16 mouse cellular contexts compared by ENCODE assay signal in genomic region chr11:62424525-62424924, GRCm38 (mm10). TPM values are rescaled to one million over a fixed set of nuclear protein-coding genes. Genes with fewer than 3 reads are reported as not detected.
A peak's percentile ranks its signal among the peaks of the same experiment; 100 is the strongest.
DNase-seq lines count a peak whose midpoint lies in the region; ATAC-seq and TF ChIP-seq lines count a peak whose summit lies in the region.
"Had no signal": no experiment of that assay in that cellular context is flagged by ENCODE, and none has a peak within 500 bp of the region (broad histone marks: within the 10 kb centered on the region; RNA-seq: fewer than 3 reads in every experiment).

No protein-coding gene starts in this region.

- no peak for ATAC-seq in lung, postnatal 0 days

- H3K4me3 ChIP-seq in kidney, adult 2 months (ENCODE audit: insufficient read depth, low read depth, low read length) = no peak overlapping the region
- no peak overlapping the region for H3K4me3 ChIP-seq in lung, postnatal 0 days (ENCODE audit: low read depth, low read length)
- H3K4me3 ChIP-seq in lung, adult 2 months (replicated peaks; ENCODE audit: extremely low read depth, low read depth, low read length) = no peak overlapping the region
- H3K4me3 ChIP-seq: embryonic facial prominence, embryonic 12.5 days; heart, embryonic 15.5 days; hindbrain, embryonic 15.5 days; midbrain, embryonic 12.5 days; neural tube, embryonic 12.5 days had no signal

- no peak overlapping the region for H3K4me2 ChIP-seq in lung, postnatal 0 days (replicated peaks; ENCODE audit: low read depth, low read length)
- H3K4me2 ChIP-seq: embryonic facial prominence, embryonic 12.5 days; heart, embryonic 15.5 days; hindbrain, embryonic 15.5 days; midbrain, embryonic 12.5 days; neural tube, embryonic 12.5 days had no signal

- no peaks in the 10 kb centered on the region for H3K9me3 ChIP-seq in lung, postnatal 0 days (ENCODE audit: low read length)
- H3K9me3 ChIP-seq: embryonic facial prominence, embryonic 12.5 days; heart, embryonic 15.5 days; hindbrain, embryonic 15.5 days; midbrain, embryonic 12.5 days; neural tube, embryonic 12.5 days had no signal

- no peaks in the 10 kb centered on the region for H3K27me3 ChIP-seq in kidney, adult 2 months (replicated peaks; ENCODE audit: control insufficient read depth, insufficient read depth, low read length)
- no peaks in the 10 kb centered on the region for H3K27me3 ChIP-seq in lung, postnatal 0 days (replicated peaks; ENCODE audit: insufficient read depth, low read length)
- H3K27me3 ChIP-seq: embryonic facial prominence, embryonic 12.5 days; heart, embryonic 15.5 days; hindbrain, embryonic 15.5 days; midbrain, embryonic 12.5 days; neural tube, embryonic 12.5 days had no signal

- 29% methylated on average over 2 of the region's 2 CpGs for WGBS in kidney, adult 2 months
- 71% methylated on average over 2 of the region's 2 CpGs for WGBS in lung, postnatal 0 days
- 58% methylated on average over 2 of the region's 2 CpGs for WGBS in lung, adult 2 months

- no peak overlapping the region for H3K27ac ChIP-seq in kidney, adult 2 months (ENCODE audit: insufficient read depth, low read depth, low read length)
- no peak overlapping the region for H3K27ac ChIP-seq in lung, postnatal 0 days (ENCODE audit: low read length)
- H3K27ac ChIP-seq: embryonic facial prominence, embryonic 12.5 days; heart, embryonic 15.5 days; hindbrain, embryonic 15.5 days; midbrain, embryonic 12.5 days; neural tube, embryonic 12.5 days had no signal

- H3K36me3 ChIP-seq in kidney, adult 2 months (ENCODE audit: control insufficient read depth, insufficient read depth, low read length) = peaks cover 3% of the 10 kb centered on the region
- 0 out of 2 replicates have a peak, but pooled peaks cover 8% of the 10 kb centered on the region for H3K36me3 ChIP-seq in lung, postnatal 0 days (ENCODE audit: insufficient read depth, low read length)

- no peak overlapping the region for H3K9ac ChIP-seq in lung, postnatal 0 days (replicated peaks; ENCODE audit: low read depth)
- H3K9ac ChIP-seq: embryonic facial prominence, embryonic 12.5 days; heart, embryonic 15.5 days; hindbrain, embryonic 15.5 days; midbrain, embryonic 12.5 days; neural tube, embryonic 12.5 days had no signal

- no peak for TF ChIP-seq POLR2A in kidney, adult 2 months (IDR thresholded peaks at IDR 0.05; ENCODE audit: low read depth, low read length)
- TF ChIP-seq POLR2A in lung, adult 2 months (IDR thresholded peaks at IDR 0.05; ENCODE audit: borderline replicate concordance, extremely low read depth, low read depth, low read length) = no peak

- TF ChIP-seq EP300 in lung, postnatal 0 days (IDR thresholded peaks at IDR 0.05) = no peak

- 0 out of 2 replicates have a peak, but pooled peaks have one; percentile 12 for TF ChIP-seq CTCF in kidney, adult 2 months (conservative IDR thresholded peaks at IDR 0.05; ENCODE audit: insufficient read depth, insufficient read length, low read depth, low read length)
- peak; percentile 48 for TF ChIP-seq CTCF in lung, postnatal 0 days (IDR thresholded peaks at IDR 0.05)
- TF ChIP-seq CTCF in lung, adult 2 months (IDR thresholded peaks at IDR 0.05; ENCODE audit: insufficient read depth, low read length) = no peak

- H3K4me1 ChIP-seq in kidney, adult 2 months (ENCODE audit: control insufficient read depth, insufficient read depth, low read length) = no peaks in the 10 kb centered on the region
- H3K4me1 ChIP-seq in lung, postnatal 0 days (ENCODE audit: insufficient read depth, low read depth, low read length) = no peaks in the 10 kb centered on the region
- H3K4me1 ChIP-seq in lung, adult 2 months (ENCODE audit: control insufficient read depth, insufficient read depth, low read length) = no peaks in the 10 kb centered on the region; the same call in 1 of the 2 replicates
- H3K4me1 ChIP-seq: embryonic facial prominence, embryonic 12.5 days; heart, embryonic 15.5 days; hindbrain, embryonic 15.5 days; midbrain, embryonic 12.5 days; neural tube, embryonic 12.5 days had no signal

- DNase-seq in kidney, adult 2 months = peak; percentile 56
- DNase-seq in kidney, postnatal 4 days = no peak
- no peak for DNase-seq in lung, postnatal 0 days (ENCODE audit: low spot score)
- no peak for DNase-seq in lung, adult 2 months
- peak; percentile 89 for DNase-seq in R1 (ENCODE audit: low read depth, low spot score)
- DNase-seq in lung, postnatal 36 days = peak; percentile 58
- no peak for DNase-seq in adrenal gland, adult 8-10 months
- DNase-seq: cerebellum, postnatal 25 days; gastrocnemius, postnatal 14 days; right cerebral cortex, adult 18-20 months; thymus, adult 18-20 months had no signal

RNA-seq across cellular contexts. Expression of gene Pigl, which starts 33.7 kb away (rescaled TPM):
- polyA plus RNA-seq in kidney, adult 2 months (2012; rRNA removed) = 7.1 and 8.7 TPM in 2 replicates
- 4.8 and 5.0 TPM in 2 replicates for polyA plus RNA-seq in lung, postnatal 0 days (2015; fragmentation: Nextera tagmentation; extraction: Ambion mirVana)
- polyA plus RNA-seq in lung, adult 2 months (2012; rRNA removed) = 4.5 and 5.3 TPM in 2 replicates
- total RNA-seq in adrenal gland, adult 8-10 months (2022) = 10 to 100 TPM; 10.2 to 10.9 (median 10.7) TPM

RNA-seq across cellular contexts. Expression of gene Ncor1, which starts 33.8 kb away (rescaled TPM):
- 110 and 127 TPM in 2 replicates for polyA plus RNA-seq in kidney, adult 2 months (2012; rRNA removed)
- 103 and 128 TPM in 2 replicates for polyA plus RNA-seq in lung, postnatal 0 days (2015; fragmentation: Nextera tagmentation; extraction: Ambion mirVana)
- 80.7 and 92.5 TPM in 2 replicates for polyA plus RNA-seq in lung, adult 2 months (2012; rRNA removed)
- total RNA-seq in adrenal gland, adult 8-10 months (2022) = 100 to 1,000 TPM; 177 to 269 (median 227) TPM

Comparison
In these comparisons a context has a peak if more than half of its experiments do, and no peak if none do; other contexts are left out.
1. DNase-seq: peak in kidney, adult 2 months (single experiment), R1 (single experiment) and lung, postnatal 36 days (single experiment); none in kidney, postnatal 4 days (0 of 2), lung, postnatal 0 days (single experiment), lung, adult 2 months (single experiment) and adrenal gland, adult 8-10 months (single experiment).